ENCODE assay signal across 18 mouse cellular contexts in genomic region chr4:125433511-125433910, GRCm38 (mm10). TPM values are rescaled to one million over a fixed set of nuclear protein-coding genes. Genes with fewer than 3 reads are reported as not detected.
"Had no signal": no experiment of that assay in that cellular context is flagged by ENCODE, and none has a peak within 500 bp of the region (broad histone marks: within the 10 kb centered on the region; RNA-seq: fewer than 3 reads in every experiment).

No protein-coding gene starts in this region.

- DNase-seq: liver, postnatal 0 days; lung, adult 2 months; lung, postnatal 14 days; lung, postnatal 36 days; right cerebral cortex, postnatal 14 days; thymus, adult 2 months; thymus, postnatal 25 days; thymus, postnatal 4 days had no signal

- H3K36me3 ChIP-seq: liver, embryonic 15.5 days; lung, embryonic 15.5 days; midbrain, embryonic 12.5 days; midbrain, embryonic 15.5 days; neural tube, embryonic 12.5 days; stomach, embryonic 15.5 days had no signal

- H3K9ac ChIP-seq: liver, embryonic 15.5 days; liver, postnatal 0 days; lung, embryonic 15.5 days; midbrain, embryonic 12.5 days; midbrain, embryonic 15.5 days; neural tube, embryonic 12.5 days; stomach, embryonic 15.5 days had no signal

- ATAC-seq: liver, postnatal 0 days; lung, postnatal 0 days; midbrain, embryonic 15.5 days had no signal

- H3K27ac ChIP-seq: liver, embryonic 15.5 days; lung, embryonic 15.5 days; macrophage; midbrain, embryonic 12.5 days; midbrain, embryonic 15.5 days; neural tube, embryonic 12.5 days; stomach, embryonic 15.5 days; stomach, postnatal 0 days had no signal

- H3K4me3 ChIP-seq: liver, embryonic 15.5 days; lung, embryonic 15.5 days; megakaryocyte, embryonic 14.5 days; midbrain, embryonic 12.5 days; midbrain, embryonic 15.5 days; neural tube, embryonic 12.5 days; stomach, embryonic 15.5 days had no signal

- H3K9me3 ChIP-seq: liver, embryonic 15.5 days; lung, embryonic 15.5 days; midbrain, embryonic 12.5 days; midbrain, embryonic 15.5 days; neural tube, embryonic 12.5 days; stomach, embryonic 15.5 days had no signal

- H3K4me1 ChIP-seq: liver, embryonic 15.5 days; lung, embryonic 15.5 days; midbrain, embryonic 12.5 days; neural tube, embryonic 12.5 days; stomach, embryonic 15.5 days had no signal

- H3K4me2 ChIP-seq: liver, embryonic 15.5 days; lung, embryonic 15.5 days; midbrain, embryonic 12.5 days; midbrain, embryonic 15.5 days; neural tube, embryonic 12.5 days; stomach, embryonic 15.5 days had no signal

- H3K27me3 ChIP-seq: liver, embryonic 15.5 days; lung, embryonic 15.5 days; neural tube, embryonic 12.5 days had no signal

RNA-seq across cellular contexts. Expression of gene Grik3, which starts 57.0 kb away (rescaled TPM):
- polyA plus RNA-seq: liver, embryonic 15.5 days; lung, embryonic 15.5 days; lung, postnatal 0 days; macrophage had no signal
